Mouse (Mus musculus) embryo, embryonic 11.5 days (tissue): ENCODE measurements at regions not wholly inside any gene's neighbourhood (a gene's known extent, or its start where the extent isn't known, plus 50 kb on each side); places are given as distances from the start of the nearest gene placed in this dataset.
"Not testable (repeated sequence)": the region's sequence is repeated elsewhere in the genome, so short reads cannot be mapped to it uniquely, and the experiment has no call there.

ENCODE experiments used
- DNase-seq: peaks from one replicate; pipeline ENCODE4 v3.0.0-alpha.2; 2012; ENCODE audit warnings: low read depth, low spot score

DNA sequence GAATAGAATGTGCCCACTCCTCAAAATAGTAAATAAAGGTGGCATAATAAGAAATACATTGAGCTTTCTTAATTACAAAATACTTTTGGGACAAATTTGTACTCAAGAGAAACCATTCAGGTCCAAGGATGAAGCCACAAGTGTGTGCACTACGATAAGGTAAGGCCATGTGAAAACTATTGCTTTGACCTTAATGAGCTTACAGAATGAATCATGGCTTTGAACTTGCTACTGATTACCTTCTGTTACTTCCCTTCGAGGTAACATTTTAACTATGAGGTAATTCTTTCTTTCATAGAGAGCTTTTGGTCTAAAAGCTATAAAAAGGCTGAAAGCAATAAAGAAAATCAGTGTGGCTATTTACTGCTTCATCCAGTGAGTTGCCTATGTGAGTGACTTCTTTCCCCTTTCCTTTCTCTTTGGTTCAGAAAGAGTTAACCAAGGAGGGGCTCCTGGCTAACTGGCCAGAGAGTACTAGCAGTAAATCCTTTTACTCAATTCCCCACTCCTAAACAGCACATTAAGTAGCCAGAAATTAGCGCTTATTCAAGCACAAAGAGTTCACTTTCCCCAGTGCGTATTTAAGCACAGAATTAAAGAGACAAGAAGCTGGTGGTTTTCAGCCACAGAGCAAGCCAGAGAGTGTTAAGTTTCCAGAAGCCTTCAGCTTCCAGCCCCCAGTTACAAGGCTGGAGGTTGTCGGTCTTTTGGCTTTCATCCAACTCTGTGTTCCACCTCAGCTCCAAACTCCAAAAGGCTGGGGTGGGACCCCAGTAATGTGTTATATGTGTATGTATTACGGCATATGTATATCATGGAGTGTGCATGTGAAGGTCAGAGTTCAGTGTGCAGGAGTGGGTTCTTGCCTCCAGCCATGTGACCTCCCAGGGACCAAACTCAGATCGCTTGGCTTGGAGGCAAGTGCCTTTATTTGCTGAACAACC, 194.3 kb upstream of the Gm10131 start:
- DNase-seq = no peak

DNA sequence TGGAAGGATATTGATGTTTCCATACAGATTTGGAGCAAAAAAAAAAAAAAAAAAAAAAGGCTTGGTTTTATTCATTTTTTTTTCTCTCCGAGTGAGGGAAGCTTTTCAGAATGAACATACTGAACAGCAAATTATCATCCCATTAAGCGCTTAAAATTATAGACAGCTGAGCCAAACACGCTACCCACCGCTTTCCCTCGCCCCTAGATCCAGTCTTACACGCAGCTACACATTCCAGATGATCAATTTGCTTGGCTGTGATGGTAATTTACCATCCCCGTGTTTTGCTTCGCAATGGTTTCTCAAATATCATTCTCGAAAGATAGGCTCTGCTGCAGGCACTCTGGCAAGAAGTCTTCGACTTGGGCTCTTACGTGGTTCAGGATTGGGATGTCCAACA, 192.3 kb upstream of the Gm10131 start:
- DNase-seq = no peak

DNA sequence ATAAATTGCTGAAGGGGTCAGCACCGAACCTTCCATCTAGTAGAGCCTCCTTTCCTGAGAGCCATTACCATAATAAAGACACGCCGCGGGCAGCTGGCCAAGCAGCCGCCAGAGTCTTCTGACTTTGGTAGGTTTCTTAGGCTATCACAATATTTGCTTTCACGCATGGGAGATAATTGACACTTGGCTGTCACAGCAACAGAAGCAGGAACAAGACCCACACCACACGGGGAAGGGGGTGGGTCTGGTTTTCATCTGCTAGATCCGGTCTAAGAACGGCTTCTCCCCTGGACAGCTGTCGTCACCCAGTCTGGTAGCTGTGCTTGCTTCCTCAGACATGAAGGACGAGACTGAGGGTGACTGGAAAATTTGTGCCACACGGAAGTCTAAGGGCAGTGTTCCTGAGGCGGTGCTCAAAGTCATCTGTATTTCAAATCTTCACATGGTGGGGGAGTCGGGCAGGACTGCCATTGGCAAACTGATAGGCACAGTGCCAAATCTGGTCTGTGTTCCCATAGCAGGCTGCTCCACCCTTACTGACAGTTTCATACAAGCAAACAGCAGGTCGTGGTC, 188.9 kb upstream of the Gm10131 start:
- no peak for DNase-seq

DNA sequence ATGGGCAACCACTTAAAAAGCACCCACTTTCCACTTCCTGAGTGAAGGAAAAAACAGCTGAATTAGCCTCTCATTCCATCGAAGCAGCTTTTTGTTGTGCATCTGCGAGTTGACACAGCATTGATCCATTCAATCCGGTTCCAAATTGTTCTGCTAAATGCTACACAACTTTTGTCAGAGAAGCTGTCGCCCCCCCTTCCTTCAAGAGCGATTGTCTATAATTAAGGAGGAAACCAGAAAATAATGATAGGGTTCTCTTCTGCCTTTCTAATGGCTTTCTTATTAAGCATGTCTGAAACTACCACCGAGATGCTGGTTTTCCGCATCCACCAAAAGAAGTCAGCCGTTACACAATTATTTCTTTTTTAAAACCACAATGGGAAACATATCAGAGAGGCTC, 183.2 kb upstream of the Gm10131 start:
- no peak for DNase-seq

DNA sequence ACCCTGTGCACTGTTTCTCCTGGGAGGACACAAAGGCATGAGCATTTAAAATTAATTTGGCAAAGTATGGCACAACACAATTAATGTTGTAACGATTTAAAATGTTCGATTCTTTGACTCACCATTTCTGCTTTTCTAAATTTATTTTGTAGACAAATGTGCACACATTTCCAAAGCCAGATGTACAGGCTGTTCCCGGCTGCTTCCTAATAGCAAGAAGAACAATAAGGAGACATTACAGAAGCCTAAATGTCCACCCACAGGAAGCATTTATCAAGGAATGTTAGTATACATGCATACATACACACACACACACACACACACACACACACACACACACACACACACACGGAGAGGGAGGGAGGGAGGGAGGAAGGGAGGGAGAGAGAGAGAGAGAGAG, 179.1 kb upstream of the Gm10131 start:
- no peak for DNase-seq

DNA sequence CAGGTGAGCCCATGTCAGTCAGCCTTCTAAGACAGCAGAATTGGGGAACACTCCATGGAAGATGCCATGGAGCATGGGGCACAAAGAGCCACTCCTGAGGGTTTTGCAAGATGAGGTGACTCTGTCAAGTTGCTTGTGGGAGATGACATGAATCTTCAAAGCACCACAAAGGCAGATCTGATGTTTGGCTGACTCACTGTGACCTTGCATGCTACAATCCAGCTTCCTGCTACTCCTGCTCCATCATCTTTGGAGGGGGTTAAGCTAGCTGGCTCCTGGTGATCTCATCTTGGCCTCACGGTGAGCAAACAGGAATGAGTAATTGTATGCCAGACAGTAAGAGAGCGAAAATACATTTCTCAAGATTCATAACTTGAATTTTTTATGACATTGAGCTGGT, 176.3 kb upstream of the Gm10131 start:
- DNase-seq = no peak

DNA sequence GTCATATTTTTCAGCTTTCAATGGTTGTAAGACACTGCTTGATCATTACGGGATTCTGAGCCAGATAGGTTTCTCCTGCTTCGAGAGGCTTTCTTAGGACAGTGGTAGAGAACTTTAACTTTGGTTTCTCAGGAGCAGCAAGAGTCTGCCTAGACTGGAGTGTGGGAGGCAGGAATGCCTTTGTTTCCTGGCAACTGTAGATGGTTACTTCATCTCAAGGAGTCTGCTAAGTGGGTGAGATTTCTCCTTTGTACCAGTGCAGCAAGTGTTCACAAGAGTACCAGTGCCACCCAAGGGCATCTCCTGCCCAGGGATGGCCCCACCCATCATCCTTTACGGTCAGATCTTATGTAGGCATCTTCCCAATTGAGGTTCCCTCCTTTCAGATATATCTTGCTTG, 173.0 kb upstream of the Gm10131 start:
- no peak for DNase-seq

DNA sequence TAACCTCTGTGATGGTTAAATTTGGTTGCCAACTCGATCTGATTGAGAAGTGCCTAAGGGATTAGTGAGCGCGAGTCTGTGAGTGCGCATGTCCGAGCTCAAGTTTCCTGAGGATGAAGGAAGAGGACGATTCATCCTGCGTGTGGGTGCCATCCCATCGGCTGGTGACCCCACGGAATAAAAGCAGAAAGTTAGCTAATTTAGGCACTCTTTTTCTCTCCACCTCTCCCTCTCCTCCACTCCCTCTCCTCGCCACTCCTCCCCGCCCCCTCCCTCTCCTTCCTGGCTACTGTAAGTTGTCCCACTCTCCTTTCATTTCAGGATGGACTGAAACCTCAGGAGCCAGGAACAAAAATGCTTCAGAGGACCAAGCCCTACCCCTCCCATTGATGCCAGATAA, 168.9 kb upstream of the Gm10131 start:
- DNase-seq = no peak

DNA sequence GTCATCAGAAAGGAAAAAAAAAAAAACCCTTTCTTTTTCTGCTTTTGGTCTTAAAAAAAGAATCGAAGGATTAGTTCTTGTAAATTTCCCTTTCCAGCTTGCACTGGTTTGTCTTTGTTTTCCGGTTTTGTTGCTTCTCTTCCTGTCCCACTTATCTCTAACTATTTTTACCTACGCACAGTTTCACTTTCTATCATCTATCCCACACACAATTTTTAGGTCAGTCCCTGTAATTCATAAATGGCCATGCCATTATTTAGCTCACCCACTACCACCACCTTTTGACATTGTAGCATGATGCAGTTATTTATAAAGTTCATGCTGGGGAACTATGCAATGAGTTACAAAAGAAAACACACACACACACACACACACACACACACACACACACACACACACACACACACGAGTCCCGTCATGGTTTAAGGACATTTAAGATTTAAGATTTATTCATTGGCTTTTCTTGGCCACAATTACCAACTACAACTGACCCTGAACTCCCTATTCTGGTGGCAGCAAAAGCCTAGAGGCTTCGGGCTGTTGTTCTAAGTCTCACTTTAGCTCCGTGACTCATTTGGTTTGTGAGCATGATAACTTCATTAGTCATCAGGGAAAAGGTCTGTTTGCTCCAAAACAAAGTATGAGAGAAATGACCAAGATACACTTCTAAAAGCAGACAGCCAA, 164.6 kb upstream of the Gm10131 start:
- no peak for DNase-seq

DNA sequence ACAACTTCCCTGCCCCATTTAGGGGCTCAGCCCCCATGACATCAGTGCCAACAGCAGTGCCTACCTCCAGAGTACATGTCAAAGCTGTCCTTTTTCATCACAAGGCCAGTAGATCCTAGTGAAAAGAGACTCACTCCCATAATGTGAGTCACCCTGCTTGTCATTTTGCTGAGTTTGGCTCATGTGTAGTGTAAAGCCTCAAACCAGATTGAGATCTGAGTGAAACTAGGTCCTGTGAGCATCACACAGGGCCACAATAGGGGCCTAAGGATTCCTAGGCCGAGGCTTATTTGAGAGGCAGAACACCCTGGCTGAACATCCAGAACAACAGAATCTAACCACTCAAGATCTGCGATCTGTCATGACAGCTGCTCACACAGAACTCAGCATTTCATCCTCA, 163.3 kb upstream of the Gm10131 start:
- not testable (repeated sequence) for DNase-seq

DNA sequence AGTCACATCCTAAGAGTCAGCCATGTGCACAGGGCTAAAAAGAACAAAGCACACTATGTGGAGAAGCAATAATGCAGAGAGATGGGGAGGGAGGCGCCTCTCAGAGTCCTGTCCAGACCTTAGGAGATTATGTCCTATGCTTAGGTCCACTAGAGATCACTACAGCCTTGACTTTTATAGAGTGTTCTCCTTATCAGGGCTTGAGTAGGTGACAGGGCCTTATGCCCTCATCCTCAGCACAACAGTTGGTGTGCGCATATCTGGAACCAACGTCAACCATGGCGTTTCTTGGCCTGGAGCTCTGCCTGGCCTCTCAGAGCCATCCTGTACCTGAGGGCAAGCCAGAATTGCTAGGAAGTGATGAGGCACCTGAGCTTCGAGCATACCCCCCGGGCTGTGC, 162.6 kb upstream of the Gm10131 start:
- DNase-seq = no peak

DNA sequence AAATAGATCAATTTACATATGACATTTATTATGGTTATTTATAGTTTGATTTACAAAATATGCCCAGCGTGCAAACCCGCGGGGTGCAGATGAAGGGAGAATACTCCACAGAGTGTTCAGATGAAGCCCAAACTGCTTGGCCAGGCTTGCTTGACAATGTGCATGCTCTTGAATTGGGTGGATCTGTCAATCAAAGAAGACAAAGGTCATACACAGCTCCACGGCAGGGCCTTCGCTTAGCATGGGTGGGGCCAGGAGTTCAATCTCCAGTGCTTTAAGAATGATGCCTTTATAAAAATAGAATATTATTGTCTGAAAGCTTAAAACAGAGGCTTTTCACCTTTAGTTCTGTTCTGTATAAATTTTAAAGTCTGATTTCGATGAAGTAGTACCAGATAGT, 158.3 kb upstream of the Gm10131 start:
- no peak for DNase-seq

DNA sequence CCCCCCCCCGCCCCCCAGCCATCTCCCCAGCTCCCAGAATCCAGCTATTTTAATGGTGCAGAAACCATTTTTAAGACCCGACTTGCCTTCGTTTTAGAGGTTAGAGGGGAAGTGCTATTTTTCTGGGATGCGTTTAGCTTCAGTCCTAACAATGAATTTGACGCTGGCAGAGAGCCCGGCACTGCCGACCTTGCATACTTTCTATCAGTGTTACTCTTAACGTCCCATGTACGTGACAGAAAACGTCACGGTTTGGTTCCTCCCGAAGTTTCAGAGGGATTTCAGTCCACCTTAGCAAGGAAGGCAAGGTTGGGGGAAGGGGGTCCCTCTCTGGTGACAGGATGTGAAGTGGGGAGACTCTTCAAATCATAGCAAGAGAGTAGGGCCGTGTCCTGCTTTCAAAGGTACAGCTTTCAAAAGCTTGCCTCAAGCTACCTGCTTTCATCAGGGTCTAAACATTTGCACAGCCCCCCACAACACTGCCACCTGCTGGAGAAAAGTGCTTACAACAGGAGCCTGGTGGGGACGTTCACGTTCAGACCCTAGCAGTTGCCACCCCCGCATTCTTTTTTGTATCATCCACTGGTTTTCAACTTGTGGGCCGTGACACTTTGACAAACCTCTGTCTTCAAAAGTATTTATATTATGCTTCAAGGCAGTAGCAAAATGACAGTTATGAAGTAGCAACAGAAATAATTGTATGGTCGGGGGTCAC, 157.4 kb upstream of the Gm10131 start:
- DNase-seq = no peak

DNA sequence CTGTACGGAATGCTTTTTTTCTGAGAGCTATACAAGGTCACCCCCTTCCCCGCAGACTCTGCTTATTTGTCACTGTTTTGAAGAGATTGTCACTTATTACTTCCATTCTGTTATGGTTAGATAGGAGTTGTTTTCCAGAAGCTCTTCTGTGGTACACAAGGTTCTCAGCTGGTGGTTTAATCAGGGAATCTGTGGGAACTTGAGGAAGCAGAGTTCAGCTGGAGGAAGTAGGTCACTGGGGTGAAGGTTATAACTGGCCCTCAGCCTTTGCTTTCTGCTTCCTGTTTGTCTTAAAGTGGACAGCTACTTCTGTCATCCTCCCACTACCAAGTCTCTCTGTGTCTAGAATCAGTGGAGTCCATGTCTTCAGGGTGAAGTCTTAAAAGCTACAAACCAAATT, 143.4 kb upstream of the Gm10131 start:
- no peak for DNase-seq

DNA sequence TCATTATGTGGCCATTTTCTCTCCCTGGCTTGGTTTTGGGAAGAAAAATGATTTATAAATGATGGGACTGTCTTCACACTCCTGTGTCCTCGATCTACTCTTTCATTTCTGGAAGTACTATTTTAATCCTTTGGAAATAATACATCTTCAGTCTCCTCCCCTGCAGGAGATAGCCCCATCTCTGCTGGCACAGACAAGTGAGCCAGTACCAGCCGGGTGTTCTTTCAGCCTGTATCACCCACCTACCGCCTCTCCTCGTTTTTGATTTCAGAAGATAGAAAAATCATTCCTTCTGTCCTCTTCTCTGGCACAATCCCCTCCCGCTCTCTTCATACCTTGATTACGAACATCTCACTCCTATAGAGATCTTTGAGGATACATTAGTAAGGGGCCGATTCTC, 140.4 kb upstream of the Gm10131 start:
- DNase-seq = no peak

DNA sequence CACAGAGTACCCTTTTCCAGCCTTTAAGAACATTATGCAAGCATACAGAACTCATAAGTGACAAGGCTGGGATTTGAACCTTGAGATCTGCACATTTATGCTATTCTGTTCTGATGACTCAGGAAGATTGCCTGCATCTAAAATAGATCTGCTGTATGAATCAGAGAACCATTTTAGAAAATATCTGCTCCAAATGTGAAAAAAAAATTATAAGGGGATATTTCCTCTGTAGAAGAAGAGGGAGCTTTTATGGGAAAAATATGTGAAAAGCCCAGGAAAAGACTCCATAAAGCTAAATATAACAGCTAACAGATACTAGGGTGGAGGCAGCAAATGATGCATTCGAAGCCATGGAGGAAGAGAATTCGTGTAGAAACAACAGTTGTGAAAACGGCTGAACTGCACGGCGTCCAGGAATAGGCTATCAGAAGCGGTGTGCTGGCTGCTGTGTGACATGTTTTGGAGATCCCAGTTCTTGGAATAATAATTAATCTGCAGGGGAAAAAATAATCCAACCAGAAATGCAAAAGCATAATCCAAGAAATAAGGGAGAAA, 127.9 kb upstream of the Gm10131 start:
- DNase-seq = no peak

DNA sequence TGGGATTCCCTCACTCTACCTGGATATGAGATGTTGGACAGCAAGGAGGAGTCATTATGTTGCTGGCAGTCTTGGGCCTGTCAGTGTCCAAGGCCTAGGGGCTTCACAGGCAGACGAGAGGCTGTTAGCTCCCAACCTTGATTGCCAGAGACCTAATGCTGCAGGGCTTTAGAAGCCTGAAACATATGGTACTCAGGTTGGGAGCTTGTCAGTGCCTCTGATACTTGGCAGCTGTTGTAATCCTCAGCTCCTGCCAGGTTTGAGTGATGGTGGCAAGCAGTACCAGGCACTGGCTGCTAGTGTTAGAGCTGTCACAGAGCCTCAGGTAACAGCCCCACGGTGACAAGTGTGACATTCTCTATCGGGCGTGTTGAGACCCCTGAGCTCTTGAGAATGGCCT, 122.2 kb upstream of the Gm10131 start:
- DNase-seq = no peak

DNA sequence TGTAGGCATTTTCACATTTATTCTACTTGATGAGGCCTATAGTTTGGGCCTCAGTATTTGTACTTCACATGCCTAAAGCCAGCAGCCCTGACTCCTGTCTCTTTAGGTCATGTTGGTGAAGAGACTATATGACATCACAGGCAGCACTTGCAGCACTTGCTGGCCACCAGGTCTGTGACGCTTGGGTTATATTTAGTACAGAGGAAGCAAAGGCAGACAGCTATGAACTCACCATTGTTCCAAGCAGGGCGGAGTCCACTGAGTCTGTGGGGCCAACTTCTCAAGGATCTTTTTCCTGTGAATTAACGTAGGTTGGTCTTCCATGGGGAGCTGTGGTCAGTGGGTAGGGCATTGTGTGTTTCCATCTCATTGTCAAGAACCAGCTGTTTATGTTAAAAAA, 117.9 kb upstream of the Gm10131 start:
- DNase-seq = no peak

DNA sequence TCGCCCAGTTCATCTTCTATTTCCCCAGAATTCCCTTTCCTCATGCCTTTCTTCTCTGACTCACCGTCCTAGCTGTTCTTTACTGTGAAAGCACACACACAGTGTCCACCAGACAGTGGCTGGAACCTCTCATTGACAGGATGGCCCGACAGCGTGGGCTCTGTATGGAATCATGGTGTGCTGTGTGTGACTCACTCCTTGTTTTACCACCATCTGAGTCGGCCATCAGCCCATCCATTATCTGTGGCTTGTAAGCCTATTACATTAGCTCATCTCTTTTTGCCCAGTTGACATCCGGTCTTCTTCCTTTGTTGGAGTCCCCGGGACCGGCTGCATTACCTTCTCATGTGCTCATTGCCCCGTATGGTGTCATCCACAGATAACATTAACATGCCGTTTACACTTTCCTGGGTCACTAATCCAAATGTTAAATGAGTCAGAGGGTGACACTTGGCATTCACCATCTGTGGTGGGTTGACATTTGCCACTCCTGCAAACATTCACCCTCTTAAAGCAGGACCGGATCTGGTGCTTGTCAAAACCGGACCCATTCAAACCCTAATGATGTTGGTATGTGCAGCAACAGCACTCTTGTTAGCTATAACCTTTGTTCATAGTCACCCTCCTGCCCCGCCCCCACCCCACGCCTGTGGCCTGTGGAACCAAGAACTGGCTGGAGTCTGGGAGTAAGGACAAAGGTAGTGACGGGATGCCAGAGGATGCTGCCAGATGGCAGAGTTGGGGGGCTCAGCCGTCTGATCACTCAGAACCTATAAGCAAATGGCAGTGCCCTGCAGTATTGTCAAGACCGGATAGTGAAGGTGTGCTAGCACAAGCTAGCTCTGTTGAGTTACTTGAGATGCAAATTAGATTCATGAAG, 113.7 kb upstream of the Gm10131 start:
- no peak for DNase-seq

DNA sequence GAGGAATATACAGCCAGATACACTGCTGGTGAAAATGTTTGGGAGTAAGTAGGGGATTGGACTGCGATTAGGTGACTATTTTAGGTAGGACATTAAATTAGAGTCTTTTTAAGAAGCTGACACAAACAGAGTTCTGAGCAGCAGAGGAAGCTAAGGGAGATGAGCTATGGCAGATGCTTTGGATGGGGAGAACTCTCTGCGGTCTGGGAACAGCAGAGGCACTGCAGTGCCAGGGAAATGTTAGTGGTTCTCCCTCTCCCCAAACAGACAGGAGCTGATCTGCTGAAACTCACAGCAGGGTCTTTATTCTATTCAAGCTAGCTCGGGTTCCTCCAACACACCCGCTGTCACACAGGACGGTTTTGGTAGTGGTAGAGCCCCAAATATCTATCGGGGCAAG, 110.7 kb upstream of the Gm10131 start:
- no peak for DNase-seq
